Comparison of ENCODE assay signal across 26 mouse cellular contexts in genomic region chr6:82044509-82044908, GRCm38 (mm10). TPM values are rescaled to one million over a fixed set of nuclear protein-coding genes. Genes with fewer than 3 reads are reported as not detected.
DNase-seq lines count a peak whose midpoint lies in the region; ATAC-seq and TF ChIP-seq lines count a peak whose summit lies in the region.
"Had no signal": no experiment of that assay in that cellular context is flagged by ENCODE, and none has a peak within 500 bp of the region (broad histone marks: within the 10 kb centered on the region; RNA-seq: fewer than 3 reads in every experiment).

No protein-coding gene starts in this region.

- peaks cover 31% of the 10 kb centered on the region for H3K4me1 ChIP-seq in intestine, embryonic 15.5 days (replicated peaks)
- H3K4me1 ChIP-seq in intestine, embryonic 16.5 days (ENCODE audit: control insufficient read depth, insufficient read depth, low read length), result peaks cover 38% of the 10 kb centered on the region
- peaks cover 55% of the 10 kb centered on the region for H3K4me1 ChIP-seq in kidney, embryonic 16.5 days (ENCODE audit: insufficient read depth, low read length)
- peaks cover 31% of the 10 kb centered on the region for H3K4me1 ChIP-seq in lung, embryonic 14.5 days (ENCODE audit: insufficient read depth)
- H3K4me1 ChIP-seq in lung, adult 2 months (ENCODE audit: control insufficient read depth, insufficient read depth, low read length), result 0 out of 2 replicates have a peak, but pooled peaks cover 4% of the 10 kb centered on the region
- peaks cover 71% of the 10 kb centered on the region for H3K4me1 ChIP-seq in limb, embryonic 13.5 days

- 72% methylated on average over 4 of the region's 4 CpGs for WGBS in intestine, embryonic 15.5 days
- WGBS in intestine, embryonic 16.5 days, result 73% methylated on average over 4 of the region's 4 CpGs
- 59% methylated on average over 4 of the region's 4 CpGs for WGBS in kidney, embryonic 16.5 days
- 53% methylated on average over 4 of the region's 4 CpGs for WGBS in lung, embryonic 14.5 days
- 73% methylated on average over 4 of the region's 4 CpGs for WGBS in lung, adult 2 months
- WGBS in limb, embryonic 13.5 days, result 77% methylated on average over 4 of the region's 4 CpGs

- H3K9ac ChIP-seq in intestine, embryonic 15.5 days, result no peak overlapping the region
- H3K9ac ChIP-seq in intestine, embryonic 16.5 days (ENCODE audit: low read depth, low read length), result no peak overlapping the region
- no peak overlapping the region for H3K9ac ChIP-seq in kidney, embryonic 16.5 days (replicated peaks; ENCODE audit: low read length)
- 0 out of 2 replicates have a peak overlapping the region, but pooled peaks have one; percentile 13 for H3K9ac ChIP-seq in lung, embryonic 14.5 days
- H3K9ac ChIP-seq in limb, embryonic 13.5 days, result no peak overlapping the region
- H3K9ac ChIP-seq: forebrain, embryonic 13.5 days; hindbrain, embryonic 15.5 days; neural tube, embryonic 12.5 days had no signal

- no peak for TF ChIP-seq POLR2A in lung, adult 2 months (IDR thresholded peaks at IDR 0.05; ENCODE audit: borderline replicate concordance, extremely low read depth, low read depth, low read length)

- DNase-seq in kidney, postnatal 10 days, result no peak
- DNase-seq in lung, embryonic 14.5 days, result no peak
- no peak for DNase-seq in lung, adult 2 months
- DNase-seq: adrenal gland, adult 8-10 months; cerebellum, adult 2 months; cerebellum, postnatal 14 days; gastrocnemius, postnatal 10 days; heart, postnatal 14 days; left cerebral cortex, postnatal 4 days; right cerebral cortex, adult 18-20 months; spleen, adult 18-20 months; thymus, adult 2 months; thymus, postnatal 4 days had no signal

- H3K9me3 ChIP-seq in intestine, embryonic 15.5 days, result no peaks in the 10 kb centered on the region
- H3K9me3 ChIP-seq in intestine, embryonic 16.5 days (ENCODE audit: control insufficient read depth, low read length), result no peaks in the 10 kb centered on the region
- no peaks in the 10 kb centered on the region for H3K9me3 ChIP-seq in kidney, embryonic 16.5 days (ENCODE audit: low read length)
- no peaks in the 10 kb centered on the region for H3K9me3 ChIP-seq in lung, embryonic 14.5 days (ENCODE audit: low read depth, low read length)
- no peaks in the 10 kb centered on the region for H3K9me3 ChIP-seq in limb, embryonic 13.5 days
- H3K9me3 ChIP-seq: forebrain, embryonic 13.5 days; hindbrain, embryonic 10.5 days; hindbrain, embryonic 15.5 days; neural tube, embryonic 12.5 days had no signal

- H3K27me3 ChIP-seq in intestine, embryonic 15.5 days (replicated peaks), result no peaks in the 10 kb centered on the region
- no peaks in the 10 kb centered on the region for H3K27me3 ChIP-seq in intestine, embryonic 16.5 days (replicated peaks; ENCODE audit: control insufficient read depth, insufficient read depth, low read length)
- H3K27me3 ChIP-seq in kidney, embryonic 16.5 days (ENCODE audit: insufficient read depth, low read length), result no peaks in the 10 kb centered on the region
- no peaks in the 10 kb centered on the region for H3K27me3 ChIP-seq in lung, embryonic 14.5 days (ENCODE audit: insufficient read depth, low read length)
- 0 out of 2 replicates have a peak, but pooled peaks cover 5% of the 10 kb centered on the region for H3K27me3 ChIP-seq in limb, embryonic 13.5 days

- H3K27ac ChIP-seq in intestine, embryonic 15.5 days, result no peak overlapping the region
- H3K27ac ChIP-seq in intestine, embryonic 16.5 days (ENCODE audit: low read length), result no peak overlapping the region
- H3K27ac ChIP-seq in kidney, embryonic 16.5 days (ENCODE audit: low read length), result no peak overlapping the region
- no peak overlapping the region for H3K27ac ChIP-seq in lung, embryonic 14.5 days (ENCODE audit: low read depth)
- H3K27ac ChIP-seq in limb, embryonic 13.5 days, result no peak overlapping the region
- H3K27ac ChIP-seq: forebrain, embryonic 13.5 days; hindbrain, embryonic 10.5 days; hindbrain, embryonic 15.5 days; neural tube, embryonic 12.5 days had no signal

- no peak for TF ChIP-seq CTCF in lung, embryonic 14.5 days (IDR thresholded peaks at IDR 0.05; ENCODE audit: low read depth)
- TF ChIP-seq CTCF in lung, adult 2 months (IDR thresholded peaks at IDR 0.05; ENCODE audit: insufficient read depth, low read length), result no peak

- peak overlapping the region; percentile 19; the same call in 1 of the 2 replicates for H3K4me2 ChIP-seq in intestine, embryonic 15.5 days (replicated peaks)
- H3K4me2 ChIP-seq in intestine, embryonic 16.5 days (ENCODE audit: low read depth, low read length), result no peak overlapping the region
- H3K4me2 ChIP-seq in kidney, embryonic 16.5 days (replicated peaks; ENCODE audit: low read depth, low read length), result peak overlapping the region; percentile 83
- peak overlapping the region; percentile 78 for H3K4me2 ChIP-seq in lung, embryonic 14.5 days
- H3K4me2 ChIP-seq in limb, embryonic 13.5 days (replicated peaks), result peak overlapping the region; percentile 83
- H3K4me2 ChIP-seq: forebrain, embryonic 13.5 days; hindbrain, embryonic 15.5 days; liver, embryonic 11.5 days; midbrain, embryonic 11.5 days; neural tube, embryonic 12.5 days had no signal

- no peak overlapping the region for H3K4me3 ChIP-seq in intestine, embryonic 15.5 days (replicated peaks)
- no peak overlapping the region for H3K4me3 ChIP-seq in intestine, embryonic 16.5 days (ENCODE audit: low read length)
- H3K4me3 ChIP-seq in kidney, embryonic 16.5 days (ENCODE audit: low read length), result no peak overlapping the region; the same call in 1 of the 2 replicates
- peak overlapping the region; percentile 70 for H3K4me3 ChIP-seq in lung, embryonic 14.5 days (ENCODE audit: low read depth, low read length)
- no peak overlapping the region for H3K4me3 ChIP-seq in lung, adult 2 months (replicated peaks; ENCODE audit: extremely low read depth, low read depth, low read length)
- H3K4me3 ChIP-seq in limb, embryonic 13.5 days, result no peak overlapping the region
- H3K4me3 ChIP-seq: forebrain, embryonic 13.5 days; hindbrain, embryonic 10.5 days; hindbrain, embryonic 15.5 days; neural tube, embryonic 12.5 days had no signal

- no peaks in the 10 kb centered on the region for H3K36me3 ChIP-seq in intestine, embryonic 15.5 days
- no peaks in the 10 kb centered on the region for H3K36me3 ChIP-seq in intestine, embryonic 16.5 days (ENCODE audit: control insufficient read depth, insufficient read depth, low read length)
- H3K36me3 ChIP-seq in kidney, embryonic 16.5 days (ENCODE audit: insufficient read depth, low read length), result no peaks in the 10 kb centered on the region
- H3K36me3 ChIP-seq in lung, embryonic 14.5 days (ENCODE audit: insufficient read depth), result peaks cover 9% of the 10 kb centered on the region; the same call in 1 of the 2 replicates
- H3K36me3 ChIP-seq in limb, embryonic 13.5 days, result peaks cover 5% of the 10 kb centered on the region; the same call in 1 of the 2 replicates
- H3K36me3 ChIP-seq: G1E; hindbrain, embryonic 10.5 days; hindbrain, embryonic 15.5 days; neural tube, embryonic 12.5 days had no signal

- ATAC-seq in intestine, embryonic 15.5 days, result no peak
- no peak for ATAC-seq in intestine, embryonic 16.5 days
- no peak for ATAC-seq in kidney, embryonic 16.5 days (ENCODE audit: low FRiP score, low TSS enrichment)
- ATAC-seq in lung, embryonic 14.5 days (ENCODE audit: insufficient read depth), result no peak
- no peak for ATAC-seq in limb, embryonic 13.5 days (ENCODE audit: low FRiP score, low read depth)
- ATAC-seq: forebrain, embryonic 13.5 days; inflammation-experienced regulatory T-cells, adult 6 months; midbrain, embryonic 16.5 days had no signal

RNA-seq across cellular contexts. Expression of gene Eva1a, which starts 3.7 kb away (rescaled TPM):
- 16.8 and 19.6 TPM in 2 replicates for polyA plus RNA-seq in intestine, embryonic 15.5 days (2015; fragmentation: Nextera tagmentation; extraction: Ambion mirVana)
- 17.4 and 20.3 TPM in 2 replicates for polyA plus RNA-seq in intestine, embryonic 16.5 days (2015; fragmentation: Nextera tagmentation; extraction: Ambion mirVana)
- 49.7 TPM in 2 replicates for polyA plus RNA-seq in kidney, embryonic 16.5 days (2015; fragmentation: Nextera tagmentation; extraction: Ambion mirVana)
- 46.5 and 53.7 TPM in 2 replicates for polyA plus RNA-seq in lung, embryonic 14.5 days (2014; fragmentation: Nextera tagmentation; extraction: Ambion mirVana)
- 8.6 and 15.3 TPM in 2 replicates for polyA plus RNA-seq in lung, adult 2 months (2012; rRNA removed)
- 37.2 and 39.1 TPM in 2 replicates for polyA plus RNA-seq in limb, embryonic 13.5 days (2015; fragmentation: Nextera tagmentation; extraction: Ambion mirVana)
- polyA plus RNA-seq: G1E; inflammation-experienced regulatory T-cells, adult 6 months had no signal
